Mouse (Mus musculus) myocyte (in vitro differentiated cells): ENCODE measurements at regions not wholly inside any gene's neighbourhood (a gene's known extent, or its start where the extent isn't known, plus 50 kb on each side); places are given as distances from the start of the nearest gene placed in this dataset.
A peak's percentile ranks its signal among the peaks of the same experiment; 100 is the strongest.

ENCODE experiments used
- H3K27me3 ChIP-seq: one replicate; pipeline ENCODE4 v1.6.1; 2011; ENCODE audit not compliant: control insufficient read depth, insufficient read depth, insufficient read length
- H3K36me3 ChIP-seq: one replicate; pipeline ENCODE4 v1.6.1; 2011; ENCODE audit not compliant: control insufficient read depth, insufficient read depth
- H3K4me2 ChIP-seq: one replicate; pipeline ENCODE4 v1.6.1; 2011; ENCODE audit warnings: low read depth, control low read depth
- H3K4me3 ChIP-seq: one replicate; pipeline ENCODE4 v1.5.1; 2011; ENCODE audit warnings: mild to moderate bottlenecking, control low read depth, moderate library complexity
- H3K79me2 ChIP-seq: one replicate; pipeline ENCODE4 v1.6.1; 2011; ENCODE audit not compliant: control insufficient read depth, insufficient read depth
- H3ac ChIP-seq: one replicate; pipeline ENCODE4 v1.6.1; 2011; ENCODE audit not compliant: control insufficient read depth, insufficient read length
- CEBPB ChIP-seq: IDR thresholded peaks from 2 replicates; pipeline ENCODE4 v1.6.1; 2011; ENCODE audit warnings: mild to moderate bottlenecking, moderate library complexity; ENCODE audit not compliant: poor library complexity, insufficient read depth, severe bottlenecking
- E2F4 ChIP-seq: IDR thresholded peaks from one replicate; pipeline ENCODE4 v1.6.1; 2011; ENCODE audit warnings: mild to moderate bottlenecking, control low read depth, moderate library complexity; ENCODE audit not compliant: insufficient read depth
- MAX ChIP-seq: IDR thresholded peaks from one replicate; pipeline ENCODE4 v1.6.1; 2011; ENCODE audit warnings: low read depth, mild to moderate bottlenecking, control low read depth
- MYOD1 ChIP-seq, 3 experiments: IDR thresholded peaks; one replicate each; pipeline ENCODE4 v1.6.1; 2011; ENCODE audit warnings: control low read depth in 2 of 3, low read depth in 2 of 3, mild to moderate bottlenecking in 2 of 3, moderate library complexity in 1 of 3; ENCODE audit not compliant: insufficient read length in 2 of 3, control insufficient read depth in 1 of 3
- MYOG ChIP-seq, 3 experiments: IDR thresholded peaks; one replicate each; pipeline ENCODE4 v1.6.1; 2011; ENCODE audit warnings: control low read depth in 2 of 3, low read depth in 2 of 3, mild to moderate bottlenecking in 2 of 3; ENCODE audit not compliant: insufficient read length in 2 of 3, control insufficient read depth in 1 of 3, insufficient read depth in 1 of 3
- POLR2A ChIP-seq: IDR thresholded peaks from one replicate; pipeline ENCODE4 v1.6.1; 2011; ENCODE audit warnings: low read depth, mild to moderate bottlenecking, control low read depth, moderate library complexity; ENCODE audit not compliant: insufficient read length
- POLR2AphosphoS2 ChIP-seq: IDR thresholded peaks from one replicate; pipeline ENCODE4 v1.6.1; 2011; ENCODE audit warnings: low read depth, control low read depth; ENCODE audit not compliant: insufficient read length
- REST ChIP-seq: IDR thresholded peaks from one replicate; pipeline ENCODE4 v1.6.1; 2011; ENCODE audit warnings: mild to moderate bottlenecking, control low read depth, moderate library complexity; ENCODE audit not compliant: insufficient read depth, insufficient read length
- SRF ChIP-seq: IDR thresholded peaks from one replicate; pipeline ENCODE4 v1.6.1; 2011; ENCODE audit warnings: low read depth; ENCODE audit not compliant: control insufficient read depth, insufficient read length
- TCF12 ChIP-seq: IDR thresholded peaks from one replicate; pipeline ENCODE4 v1.6.1; 2011; ENCODE audit warnings: mild to moderate bottlenecking, control low read depth; ENCODE audit not compliant: poor library complexity, insufficient read depth, severe bottlenecking
- TCF3 ChIP-seq: IDR thresholded peaks from one replicate; pipeline ENCODE4 v1.6.1; 2011; ENCODE audit warnings: low read depth, control low read depth; ENCODE audit not compliant: insufficient read length
- USF1 ChIP-seq: IDR thresholded peaks from one replicate; pipeline ENCODE4 v1.6.1; 2011; ENCODE audit warnings: low read depth, mild to moderate bottlenecking, control low read depth, moderate library complexity

GRCm38 (mm10) chr3:9884691-9885354 lies 203.1 kb upstream of the Gm9833 start:
- no peak overlapping the region for H3K4me3 ChIP-seq
- H3ac ChIP-seq = no peak overlapping the region
- H3K36me3 ChIP-seq = no peaks in the 10 kb centered on the region
- no peaks in the 10 kb centered on the region for H3K27me3 ChIP-seq
- no peaks in the 10 kb centered on the region for H3K79me2 ChIP-seq
- H3K4me2 ChIP-seq = no peak overlapping the region
- TF ChIP-seq POLR2A = no peak
- no peak for TF ChIP-seq POLR2AphosphoS2
- no peak for TF ChIP-seq MYOD1 (IDR thresholded peaks at IDR 0.05; ENCODE audit: control insufficient read depth in 1 of 3, insufficient read length in 2 of 3, low read depth in 2 of 3)
- no peak for TF ChIP-seq TCF3
- TF ChIP-seq TCF12 = no peak
- TF ChIP-seq E2F4 = no peak
- TF ChIP-seq USF1 = no peak
- no peak for TF ChIP-seq REST
- TF ChIP-seq SRF = no peak
- TF ChIP-seq MAX = no peak
- no peak for TF ChIP-seq MYOG (IDR thresholded peaks at IDR 0.05; ENCODE audit: control insufficient read depth in 1 of 3, insufficient read depth in 1 of 3, insufficient read length in 2 of 3, low read depth in 2 of 3)
- TF ChIP-seq CEBPB = no peak

- no peak overlapping the region for H3ac ChIP-seq
- H3K4me3 ChIP-seq = no peak overlapping the region
These were observed 202.3 kb upstream of the Gm9833 start for GRCm38 (mm10) chr3:9885565-9885964.

GRCm38 (mm10) chr3:9886077-9886476 lies 201.8 kb upstream of the Gm9833 start:
- Histone ChIP-seq H3K4me3 (no peak overlapping the region), H3ac (no peak overlapping the region), H3K4me2 (no peak overlapping the region), H3K79me2 (no peaks in the 10 kb centered on the region), H3K27me3 (no peaks in the 10 kb centered on the region), H3K36me3 (no peaks in the 10 kb centered on the region)
- no peak for TF ChIP-seq MYOG (IDR thresholded peaks at IDR 0.05; ENCODE audit: control insufficient read depth in 1 of 3, insufficient read depth in 1 of 3, insufficient read length in 2 of 3, low read depth in 2 of 3)
- TF ChIP-seq TCF3 = no peak
- no peak for TF ChIP-seq POLR2AphosphoS2
- no peak for TF ChIP-seq POLR2A
- TF ChIP-seq TCF12 = no peak
- TF ChIP-seq CEBPB = no peak
- no peak for TF ChIP-seq MAX
- no peak for TF ChIP-seq MYOD1 (IDR thresholded peaks at IDR 0.05; ENCODE audit: control insufficient read depth in 1 of 3, insufficient read length in 2 of 3, low read depth in 2 of 3)

More at GRCm38 (mm10) chr3:9885565-9885964, 202.3 kb upstream of the Gm9833 start:
- H3K27me3 ChIP-seq = no peaks in the 10 kb centered on the region
- no peak for TF ChIP-seq POLR2AphosphoS2
- TF ChIP-seq TCF3 = no peak
- TF ChIP-seq POLR2A = no peak
- peak in 1 of 3 experiments; percentile 51 for TF ChIP-seq MYOG (IDR thresholded peaks at IDR 0.05; ENCODE audit: control insufficient read depth in 1 of 3, insufficient read depth in 1 of 3, insufficient read length in 2 of 3, low read depth in 2 of 3)
- TF ChIP-seq MAX = no peak
- TF ChIP-seq CEBPB = no peak
- no peak for TF ChIP-seq REST
- peak in 2 of 3 experiments; percentile 49 to 58 for TF ChIP-seq MYOD1 (IDR thresholded peaks at IDR 0.05; ENCODE audit: control insufficient read depth in 1 of 3, insufficient read length in 2 of 3, low read depth in 2 of 3)
- H3K79me2 ChIP-seq = no peaks in the 10 kb centered on the region
- H3K4me2 ChIP-seq = peak overlapping the region; percentile 21
- no peaks in the 10 kb centered on the region for H3K36me3 ChIP-seq

GRCm38 (mm10) chr3:9886765-9887626 lies 200.9 kb upstream of the Gm9833 start:
- H3K79me2 ChIP-seq = no peaks in the 10 kb centered on the region
- H3ac ChIP-seq = no peak overlapping the region
- H3K4me2 ChIP-seq = no peak overlapping the region
- H3K27me3 ChIP-seq = no peaks in the 10 kb centered on the region
- H3K4me3 ChIP-seq = no peak overlapping the region
- H3K36me3 ChIP-seq = no peaks in the 10 kb centered on the region
- TF ChIP-seq CEBPB = no peak
- TF ChIP-seq POLR2A = no peak
- TF ChIP-seq REST = no peak
- TF ChIP-seq E2F4 = no peak
- peak in 2 of 3 experiments; percentile 85 to 97 for TF ChIP-seq MYOD1 (IDR thresholded peaks at IDR 0.05; ENCODE audit: control insufficient read depth in 1 of 3, insufficient read length in 2 of 3, low read depth in 2 of 3)
- no peak for TF ChIP-seq POLR2AphosphoS2
- peak; percentile 16 for TF ChIP-seq TCF12
- no peak for TF ChIP-seq MAX
- no peak for TF ChIP-seq USF1
- peak; percentile 95 for TF ChIP-seq TCF3
- peak in 2 of 3 experiments; percentile 92 to 94 for TF ChIP-seq MYOG (IDR thresholded peaks at IDR 0.05; ENCODE audit: control insufficient read depth in 1 of 3, insufficient read depth in 1 of 3, insufficient read length in 2 of 3, low read depth in 2 of 3)
- no peak for TF ChIP-seq SRF
